Mouse (Mus musculus): ENCODE measurements around the gene Mepce.
"Not testable (repeated sequence)": the region's sequence is repeated elsewhere in the genome, so short reads cannot be mapped to it uniquely, and the experiment has no call there.

Gene Mepce

DNA sequence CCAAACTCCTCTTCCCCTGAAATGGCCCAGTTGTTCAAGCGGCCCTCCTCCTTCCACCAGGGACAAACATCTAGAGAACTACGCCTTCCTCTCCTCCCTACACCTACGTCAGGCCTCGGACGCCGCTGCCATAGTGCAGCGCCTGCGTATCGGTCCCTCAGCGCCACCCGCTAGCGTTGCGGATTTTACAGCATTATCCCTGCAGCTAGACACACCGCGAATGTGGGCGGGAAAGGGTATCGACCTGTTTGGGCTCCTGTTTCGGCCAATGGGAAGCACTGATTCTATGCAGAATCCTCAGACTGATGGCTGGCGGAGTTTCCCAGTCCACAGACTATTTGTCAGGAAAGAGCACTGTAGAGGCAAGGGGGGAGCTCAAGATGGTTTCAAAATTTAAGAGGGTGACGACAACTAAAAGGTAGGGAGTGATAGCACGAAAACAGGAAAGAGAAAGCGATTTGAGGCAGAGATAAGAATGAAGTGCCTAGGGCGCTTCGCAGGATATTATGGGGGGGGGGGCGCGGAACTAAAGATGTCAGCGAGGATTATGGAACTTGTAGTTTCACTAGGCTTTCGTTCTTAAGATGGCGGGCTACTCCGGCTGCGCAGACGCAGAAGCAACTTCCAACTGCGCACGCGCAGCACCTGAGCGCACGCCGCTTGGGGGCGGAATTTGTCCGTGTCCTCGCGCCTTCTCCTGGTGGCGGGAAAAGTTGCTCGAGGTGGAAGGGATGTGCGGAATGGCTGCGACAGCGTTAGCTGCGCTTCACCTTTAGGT lies at the start of gene Mepce, which contains the start of gene Zcwpw1:
TSS of gene Mepce (minus strand) at position 505 of the 778 bp plus-strand sequence.
TSS of gene Zcwpw1 (plus strand) at position 648 of the 778 bp plus-strand sequence.
- peak; percentile 79 for DNase-seq (ENCODE audit: low spot score)

DNA sequence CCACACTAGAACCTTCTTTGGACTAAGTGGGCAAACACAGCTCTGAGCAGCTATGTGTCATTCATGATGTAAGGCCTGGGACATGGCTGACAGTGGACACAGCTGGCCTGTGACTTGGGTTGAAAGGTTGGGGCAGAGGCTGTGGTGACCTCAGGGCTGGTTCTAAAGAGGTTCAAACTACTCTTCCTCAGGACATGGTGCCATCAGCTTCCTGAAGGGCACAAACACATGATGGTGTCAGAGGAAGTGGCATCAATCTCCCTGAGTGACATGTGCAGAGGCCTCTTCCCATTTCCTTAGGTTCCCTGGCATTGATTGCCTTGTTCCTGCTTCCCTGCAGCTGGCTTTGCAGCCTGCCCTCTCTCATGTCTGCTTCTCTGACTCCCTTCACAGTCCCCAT lies 49.7 kb upstream of the Mepce start:
- DNase-seq (ENCODE audit: low spot score): not testable (repeated sequence)

DNA sequence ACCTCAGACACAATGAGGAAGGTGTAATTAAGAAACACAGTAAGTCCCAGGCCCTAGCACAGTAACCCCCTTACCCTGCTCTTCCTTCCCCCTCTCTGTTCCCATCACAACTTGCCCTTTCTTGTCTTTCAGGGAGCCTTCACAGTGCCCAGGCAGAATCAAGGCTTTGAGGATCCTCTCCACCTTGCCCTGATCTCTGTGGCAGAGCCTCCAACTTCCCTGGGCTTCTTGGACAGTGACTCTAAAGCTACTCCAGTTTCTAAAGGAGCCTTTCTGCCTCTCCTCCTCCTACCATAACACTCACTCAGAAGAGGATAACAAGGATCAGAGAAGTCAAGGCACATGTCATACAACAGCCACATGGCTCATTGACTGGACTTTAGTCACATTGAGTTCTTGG lies 49.2 kb upstream of the Mepce start:
- no peak for DNase-seq (ENCODE audit: low spot score)

DNA sequence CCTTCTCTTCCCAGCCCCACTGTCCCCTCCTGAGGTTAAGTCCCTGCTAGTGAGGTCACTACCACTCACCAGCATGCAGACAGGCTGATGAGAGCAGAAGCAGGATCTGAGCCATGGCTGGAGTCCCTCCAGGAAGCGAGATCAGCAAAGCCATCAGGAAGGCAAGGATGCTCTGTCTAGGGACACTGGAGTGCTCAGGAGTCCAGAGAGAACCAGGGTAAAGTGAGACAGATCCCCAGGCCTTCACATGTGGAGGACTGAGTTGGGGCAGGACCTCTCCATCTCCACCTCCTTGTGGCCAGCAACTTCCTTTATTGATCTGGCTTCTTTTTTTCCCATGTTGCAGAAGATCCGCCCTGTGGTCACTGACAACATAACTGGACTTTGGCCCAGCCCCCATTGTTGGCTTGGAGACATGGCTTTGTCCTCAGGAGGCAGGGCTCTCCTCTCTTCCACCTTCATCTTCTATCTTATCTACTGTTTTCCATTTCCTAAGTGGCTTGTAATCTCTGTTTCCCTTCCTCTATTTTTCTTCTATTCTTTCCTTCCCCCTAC lies 48.6 kb upstream of the Mepce start, which contains the start of gene Pilra:
TSS of gene Pilra (minus strand) at position 316 of the 555 bp plus-strand sequence.
- DNase-seq (ENCODE audit: low spot score): not testable (repeated sequence)

DNA sequence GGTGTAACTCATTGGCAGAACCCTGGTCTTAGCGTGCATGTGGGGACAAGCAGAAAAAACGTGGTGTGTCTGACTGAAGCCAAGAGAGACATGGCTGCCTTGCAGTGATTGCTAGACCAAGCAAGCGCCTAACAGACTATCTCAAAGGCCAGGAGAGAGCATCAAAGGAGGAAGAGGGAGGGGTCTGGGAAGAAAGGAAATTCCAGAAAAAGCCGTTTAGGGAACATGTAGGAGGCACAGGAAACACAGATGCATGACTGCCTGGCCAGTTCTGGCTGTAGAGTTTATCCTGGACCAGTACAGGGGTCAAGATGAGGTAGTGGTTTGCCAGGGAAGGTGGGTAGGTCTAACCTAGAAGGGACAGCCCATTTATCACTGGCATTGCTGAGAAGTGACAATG lies 46.0 kb upstream of the Mepce start:
- no peak for DNase-seq (ENCODE audit: low spot score)

DNA sequence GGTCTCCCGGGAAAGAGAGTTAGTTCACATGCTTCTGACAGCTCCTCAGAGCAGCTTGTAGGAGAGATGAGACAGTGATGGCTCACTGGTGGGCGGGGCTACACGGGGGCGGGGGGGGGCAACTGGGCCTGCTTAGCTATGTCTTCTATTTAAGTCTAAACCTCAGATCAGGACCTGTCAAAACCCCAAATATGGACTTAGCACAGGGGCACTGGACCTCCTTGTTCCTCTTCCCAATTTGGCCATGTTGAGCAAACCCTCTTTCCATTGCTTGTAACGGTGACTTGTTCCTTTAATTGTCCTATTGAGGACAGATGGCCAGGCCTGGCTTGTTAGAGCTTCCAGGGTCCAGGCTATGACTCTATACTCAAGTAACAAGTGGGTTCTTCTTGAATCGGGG lies 44.1 kb upstream of the Mepce start:
- DNase-seq (ENCODE audit: low spot score): no peak

DNA sequence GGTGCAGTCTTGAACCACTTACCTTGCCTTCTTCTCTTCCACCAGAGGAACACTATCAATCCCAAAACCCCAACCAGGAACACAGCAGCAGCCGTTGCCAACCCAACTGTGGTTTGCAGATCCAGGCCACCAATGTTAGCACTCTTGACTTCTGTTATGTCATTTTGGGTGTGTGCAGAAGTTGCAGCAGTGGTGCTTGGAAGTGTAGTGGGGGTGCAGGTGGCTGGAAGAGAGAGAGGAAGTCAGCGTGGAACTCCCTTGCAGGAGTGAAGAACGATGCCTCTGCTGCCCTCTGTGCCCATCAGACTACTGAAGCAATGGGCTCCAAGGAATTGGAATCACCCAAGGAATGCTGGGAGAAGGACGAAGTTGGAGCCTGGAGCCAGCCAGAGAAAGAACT lies 43.7 kb upstream of the Mepce start:
- no peak for DNase-seq (ENCODE audit: low spot score)

DNA sequence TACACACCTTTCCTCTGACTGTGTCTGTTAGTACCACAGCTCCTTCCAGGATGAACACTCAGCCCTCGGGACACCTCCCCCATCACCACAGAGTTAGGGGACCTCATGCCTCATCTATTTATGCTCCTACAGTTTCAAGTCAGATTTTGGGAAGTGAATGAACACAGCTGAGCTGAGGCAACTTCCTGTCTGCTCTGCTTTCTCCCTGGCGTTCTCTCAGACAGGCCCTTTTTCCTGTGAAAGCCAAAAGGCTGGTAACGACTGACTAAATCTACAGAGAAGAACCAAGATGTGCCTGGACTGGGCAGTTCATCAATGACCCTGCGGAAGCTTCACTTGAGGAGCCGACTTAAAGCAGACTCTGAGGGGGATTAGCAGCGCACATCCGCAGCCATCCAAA lies 42.8 kb upstream of the Mepce start:
- DNase-seq (ENCODE audit: low spot score): no peak

DNA sequence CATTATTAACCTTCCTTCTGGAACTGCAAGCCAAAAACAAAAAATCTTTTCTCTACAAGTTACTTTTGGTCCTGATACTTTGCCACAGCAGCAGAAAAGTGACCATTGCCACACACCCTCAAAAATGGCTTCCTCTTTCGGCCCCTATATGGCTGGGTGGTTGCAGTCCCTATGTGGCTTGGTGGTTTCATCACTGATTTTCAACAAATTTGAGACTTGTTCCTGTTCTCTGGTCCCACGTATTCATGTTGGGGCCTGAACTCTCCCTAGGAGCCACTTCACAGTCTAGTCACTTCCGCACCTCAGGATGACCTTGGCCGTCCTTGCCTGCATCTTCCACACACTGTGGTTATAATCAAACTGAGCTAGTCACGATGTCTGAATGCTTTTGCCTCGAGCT lies 41.2 kb upstream of the Mepce start:
- DNase-seq (ENCODE audit: low spot score): no peak

DNA sequence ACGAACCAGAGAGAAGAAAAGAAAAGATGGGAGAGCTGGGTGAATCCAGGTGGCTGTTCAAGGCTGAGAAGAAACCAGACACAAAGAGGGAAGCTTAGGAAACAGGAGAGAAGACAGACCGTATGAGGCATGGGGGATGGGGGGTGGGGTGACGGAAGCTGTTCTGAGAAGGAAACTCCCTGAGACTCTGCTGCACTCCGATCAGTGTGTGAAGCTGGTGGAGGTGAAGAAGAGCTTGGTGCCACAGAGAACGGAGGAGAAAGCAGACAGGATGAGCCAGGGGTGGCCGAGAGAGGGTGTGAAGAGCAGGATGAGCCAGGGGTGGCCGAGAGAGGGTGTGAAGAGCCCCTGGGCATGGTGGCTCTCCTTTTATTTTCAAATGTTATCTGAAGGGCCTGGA lies 39.0 kb upstream of the Mepce start:
- DNase-seq (ENCODE audit: low spot score): no peak

DNA sequence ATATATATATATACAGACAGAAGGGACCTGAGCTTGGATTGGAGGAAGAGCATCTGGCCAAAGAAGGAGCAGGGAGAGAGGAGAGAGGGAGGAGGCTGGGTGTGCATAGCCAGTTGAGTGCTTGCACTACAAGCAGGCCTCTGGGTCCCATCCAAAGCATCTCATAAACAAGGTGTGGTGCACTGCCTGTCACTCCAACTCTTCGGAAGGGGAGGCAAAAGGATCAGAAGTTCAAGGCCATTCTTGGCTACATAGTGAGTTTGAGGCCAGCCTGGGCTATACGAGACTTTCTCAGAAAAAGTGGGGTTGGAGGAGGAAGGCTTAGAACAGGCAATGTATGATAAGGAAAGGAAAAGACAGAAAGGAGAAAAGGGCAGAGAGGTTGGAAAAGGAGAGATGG lies 38.5 kb upstream of the Mepce start:
- DNase-seq (ENCODE audit: low spot score): no peak

DNA sequence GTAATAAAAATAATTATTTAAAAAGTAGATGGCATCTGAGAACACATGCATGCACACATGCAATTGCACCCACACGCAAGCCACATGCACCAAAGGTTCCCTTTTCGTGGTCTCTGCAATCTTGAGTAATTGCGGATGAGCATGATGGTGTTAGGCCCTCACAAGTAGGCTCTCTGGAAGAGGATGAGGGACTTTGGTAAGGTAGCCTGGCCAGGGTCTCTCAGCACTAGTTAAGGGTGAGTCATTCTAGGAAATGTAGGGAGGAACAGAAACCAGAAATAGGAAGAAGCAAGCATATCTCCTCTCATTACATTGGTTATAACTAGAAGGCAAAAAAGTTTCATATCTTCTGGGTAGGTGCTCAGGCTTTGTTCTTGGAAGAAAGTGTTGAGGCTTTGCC lies 37.6 kb upstream of the Mepce start:
- DNase-seq (ENCODE audit: low spot score): no peak

DNA sequence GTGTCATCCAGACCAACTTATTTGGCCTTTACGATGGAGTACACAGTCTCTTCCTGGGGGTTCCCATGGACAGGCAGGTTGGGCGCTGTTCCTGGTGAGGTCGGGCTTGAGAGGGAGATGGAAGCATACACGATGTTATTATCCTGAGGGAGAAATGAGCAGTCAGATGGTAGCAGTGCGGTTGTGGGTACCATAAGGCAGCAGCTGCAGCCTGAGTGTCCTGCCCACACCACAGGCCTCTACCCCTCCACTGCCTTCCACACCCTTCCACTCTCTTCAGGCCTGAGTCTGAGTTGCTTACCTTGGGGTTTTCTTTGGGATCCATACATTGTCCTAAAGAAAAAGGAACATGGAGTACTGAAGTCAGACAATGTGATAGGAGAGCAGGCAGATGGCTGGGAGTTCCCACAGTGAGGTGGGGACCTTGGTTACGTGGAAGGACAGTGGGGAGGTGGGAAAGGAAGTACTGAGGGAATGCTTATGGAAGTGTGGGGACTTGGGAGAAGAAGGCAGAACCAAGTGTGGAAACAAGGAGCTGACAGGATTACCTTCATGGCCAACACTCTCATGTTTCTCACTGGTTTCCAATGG lies 36.1 kb upstream of the Mepce start:
- no peak for DNase-seq (ENCODE audit: low spot score)

DNA sequence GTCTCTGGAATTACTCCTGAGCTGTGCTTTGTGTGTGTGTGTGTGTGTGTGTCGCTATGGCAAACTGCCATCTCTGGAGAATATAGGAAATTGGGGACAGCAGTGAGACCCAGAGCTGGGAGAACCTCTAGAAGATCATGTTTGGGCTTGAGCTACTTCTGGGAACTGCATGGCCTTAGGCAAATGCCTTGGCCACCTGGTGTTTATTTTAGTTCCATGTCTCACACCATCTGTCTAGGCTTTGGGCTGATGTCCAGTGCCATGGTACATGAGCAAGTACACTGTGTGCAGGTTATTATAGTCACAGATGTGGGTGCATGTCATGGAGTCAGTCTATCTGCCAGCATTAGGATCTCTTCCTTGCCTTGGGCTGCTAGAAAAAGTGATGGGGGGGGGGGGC lies 35.1 kb upstream of the Mepce start:
- DNase-seq (ENCODE audit: low spot score): no peak

DNA sequence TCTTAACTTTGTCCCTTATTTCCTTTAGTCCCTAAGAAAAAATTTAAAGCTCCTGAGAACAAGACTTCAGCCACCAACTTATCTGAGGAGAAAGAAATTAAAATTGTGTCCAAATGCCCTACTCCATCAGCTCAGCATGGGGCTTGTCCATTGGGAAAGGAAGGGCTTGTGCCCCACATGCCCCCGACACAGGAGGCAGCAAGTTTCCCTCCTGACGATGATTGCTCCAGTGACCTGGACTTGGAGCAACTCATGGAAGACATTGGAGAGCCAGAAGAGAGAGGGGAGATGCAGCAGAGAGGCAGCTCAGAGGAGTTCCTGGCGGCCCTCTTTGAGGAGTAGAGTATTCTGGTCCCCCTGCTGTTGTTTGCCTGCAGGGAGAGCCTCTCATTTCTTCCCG lies 34.7 kb upstream of the Mepce start:
- no peak for DNase-seq (ENCODE audit: low spot score)

DNA sequence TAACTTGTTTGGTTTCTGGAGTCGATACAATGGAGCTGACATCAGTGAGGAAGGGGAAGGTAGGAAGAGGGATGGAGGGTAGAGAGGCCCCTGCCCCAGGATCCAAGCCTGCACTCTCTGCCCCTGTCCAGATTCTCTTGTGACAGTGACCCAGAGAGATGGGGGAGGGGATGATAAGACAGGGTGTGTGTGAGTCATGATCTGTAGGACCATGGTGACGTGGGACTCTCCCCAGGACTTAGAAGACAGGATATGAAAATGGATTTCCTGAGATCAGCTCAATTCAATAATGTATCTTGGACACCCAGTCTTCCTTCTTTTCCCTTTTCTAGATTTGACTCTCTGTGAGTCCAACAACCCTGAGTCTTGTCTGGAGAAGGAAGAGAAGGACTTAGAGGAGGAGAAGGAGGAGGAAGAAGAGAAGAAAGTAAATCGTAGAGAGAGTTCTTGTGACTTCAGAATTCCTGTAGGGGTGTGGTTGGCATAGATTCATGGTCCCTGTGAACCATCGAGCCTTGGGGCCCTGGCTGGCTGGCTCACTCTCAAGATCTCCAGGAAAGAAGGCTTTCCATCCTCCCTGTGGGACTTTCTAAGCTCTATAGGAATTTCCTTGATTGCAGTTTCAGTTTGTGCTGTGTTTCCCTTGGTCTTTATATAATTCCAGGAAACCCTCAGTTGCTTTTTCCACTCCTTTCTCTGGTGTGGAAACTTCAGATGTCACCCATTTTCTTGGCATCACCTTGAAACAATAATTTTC lies 30.2 kb upstream of the Mepce start:
- no peak for DNase-seq (ENCODE audit: low spot score)

DNA sequence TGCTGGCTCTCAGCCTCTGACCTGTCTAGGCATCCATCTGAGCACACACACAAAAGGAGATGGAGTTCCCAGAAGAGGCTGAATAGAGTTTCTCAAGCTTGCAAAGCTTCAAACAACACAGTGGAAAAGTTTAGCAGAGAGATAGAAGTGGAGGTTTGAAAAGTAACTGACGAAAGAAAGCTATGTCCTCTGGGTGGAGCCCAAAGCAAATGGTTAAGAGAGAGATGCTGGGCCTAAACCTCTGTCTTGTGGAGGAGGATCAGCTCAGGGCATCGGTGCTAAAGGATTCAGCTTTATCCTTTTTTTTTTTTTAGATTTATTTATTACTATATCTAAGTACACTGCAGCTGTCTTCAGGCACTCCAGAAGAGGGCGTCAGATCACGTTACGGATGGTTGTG lies 20.9 kb upstream of the Mepce start:
- DNase-seq (ENCODE audit: low spot score): no peak

DNA sequence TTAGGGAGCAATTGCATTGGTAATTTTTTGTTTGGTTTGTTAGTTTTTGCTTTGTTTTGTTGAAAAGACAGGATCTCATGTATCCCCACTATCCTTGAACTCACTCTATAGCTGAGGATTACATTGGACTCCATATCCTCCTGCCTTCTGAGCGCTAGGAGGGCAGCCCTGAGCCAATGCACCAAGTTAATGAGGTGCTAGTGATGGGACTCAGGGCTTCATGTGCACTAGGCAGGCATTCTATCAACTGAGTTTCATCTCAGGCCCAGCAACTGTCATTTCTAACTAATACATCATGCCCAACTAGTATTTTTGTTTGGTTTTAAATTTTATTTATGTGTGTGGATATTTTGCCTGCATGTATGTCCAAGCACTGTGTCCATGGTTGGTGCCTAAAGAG lies 18.7 kb upstream of the Mepce start:
- no peak for DNase-seq (ENCODE audit: low spot score)

DNA sequence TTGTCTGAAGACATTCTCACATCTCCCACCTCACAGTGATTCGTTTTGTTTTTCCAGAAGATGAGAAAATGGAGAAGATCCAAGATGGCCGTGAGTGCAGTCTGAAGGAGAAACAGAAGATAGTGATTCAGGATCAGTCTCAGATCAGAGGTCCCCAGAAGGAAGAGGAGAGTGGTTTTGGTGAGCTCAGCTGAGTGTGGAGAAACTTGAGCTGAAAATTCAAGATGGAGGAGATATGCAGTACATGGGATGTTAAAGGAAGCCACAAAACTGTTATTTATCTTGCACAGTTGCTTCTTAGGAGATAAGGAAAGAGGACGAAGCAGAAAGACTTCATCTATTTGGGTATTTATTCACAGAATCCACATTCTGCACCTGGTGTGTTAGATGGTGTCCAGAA lies 13.5 kb upstream of the Mepce start:
- DNase-seq (ENCODE audit: low spot score): no peak

DNA sequence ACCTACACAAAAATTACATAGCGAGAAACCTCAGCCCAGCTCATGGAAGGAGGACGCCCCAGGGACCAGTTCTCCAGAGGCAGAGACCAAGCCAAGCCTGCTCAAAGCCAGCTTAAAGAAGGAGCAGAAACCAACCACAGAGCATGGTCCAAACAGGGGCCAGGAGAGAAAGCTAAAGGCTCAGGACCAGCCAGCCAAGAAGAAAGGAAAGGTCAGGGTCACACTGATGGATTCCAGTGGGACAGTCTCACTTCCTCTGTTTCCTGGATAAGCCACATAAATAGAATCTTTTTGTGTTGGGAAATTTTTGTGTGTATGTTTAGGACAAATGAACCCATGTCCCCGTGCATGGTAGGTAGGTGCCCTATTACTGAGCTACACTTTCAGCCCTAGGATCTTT lies 9.2 kb upstream of the Mepce start:
- DNase-seq (ENCODE audit: low spot score): no peak

DNA sequence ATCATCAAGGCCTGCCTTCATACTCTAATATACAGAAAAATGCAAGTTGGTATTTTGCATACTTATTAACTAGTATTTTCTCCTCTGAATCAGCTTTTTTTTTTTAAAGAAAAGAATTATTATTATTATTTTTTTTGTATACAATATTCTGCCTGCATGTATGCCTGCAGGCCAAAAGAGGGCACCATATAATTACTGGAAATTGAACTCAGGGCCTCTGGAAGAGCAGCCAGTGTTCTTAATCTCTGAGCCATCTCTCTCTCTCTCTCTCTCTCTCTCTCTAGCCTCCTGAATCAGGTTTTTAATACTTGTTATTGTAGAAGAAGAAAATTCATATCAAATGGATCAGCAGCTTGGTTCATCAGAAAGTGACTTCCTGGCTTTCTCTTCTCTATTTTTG lies 4.1 kb upstream of the Mepce start:
- DNase-seq (ENCODE audit: low spot score): no peak

DNA sequence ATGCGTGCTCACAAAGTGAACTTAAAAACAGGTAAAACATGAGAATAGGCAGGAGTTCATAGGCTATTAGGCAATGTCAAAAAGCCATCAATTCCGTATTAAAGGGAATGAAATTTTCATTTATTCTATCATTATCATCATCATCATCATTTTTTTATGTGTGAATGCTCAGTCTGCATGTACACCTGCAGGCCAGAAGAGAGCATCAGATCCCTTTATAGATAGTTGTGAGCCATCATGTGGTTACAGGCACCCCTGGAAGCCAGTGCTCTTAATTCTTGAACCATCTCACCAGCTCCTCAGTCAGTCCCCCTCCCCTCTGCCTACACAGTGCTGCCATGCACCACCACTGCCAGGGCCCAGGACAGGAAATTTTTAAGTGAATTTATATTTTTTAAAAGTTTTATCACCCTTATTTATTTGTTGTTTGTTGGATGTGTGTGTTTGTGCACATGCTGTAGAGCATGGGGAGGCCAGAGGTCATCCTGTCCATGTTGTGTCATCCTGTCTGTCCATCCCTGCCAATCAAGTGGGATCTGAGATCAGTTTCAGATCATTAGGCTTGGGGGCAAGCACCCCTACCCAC lies 1.6 kb upstream of the Mepce start:
- no peak for DNase-seq (ENCODE audit: low spot score)

Measured in urinary bladder, postnatal 10 days (tissue).